In the genomic region with DNA sequence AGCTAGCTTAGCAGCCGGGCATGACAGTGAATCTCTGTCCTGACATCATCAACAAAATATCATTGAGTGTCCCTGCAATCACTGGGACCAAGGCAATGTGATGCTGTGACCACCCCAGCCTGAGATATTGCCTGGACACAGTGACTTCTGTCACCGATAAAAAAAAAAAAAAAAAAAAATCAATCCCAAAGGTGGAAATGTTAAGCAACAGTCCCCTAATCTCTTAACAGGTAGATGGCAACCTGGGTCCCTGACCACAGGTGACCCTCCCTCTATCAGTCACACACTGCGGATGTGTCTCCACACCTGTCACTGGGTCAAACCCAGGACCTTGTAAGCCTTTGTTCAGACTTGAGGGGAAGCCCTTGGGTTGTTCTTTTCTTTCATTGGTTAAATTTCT, we compare ENCODE assay signal across 29 mouse cellular contexts.
A peak's percentile ranks its signal among the peaks of the same experiment; 100 is the strongest.
DNase-seq lines count a peak whose midpoint lies in the region; ATAC-seq and TF ChIP-seq lines count a peak whose summit lies in the region.
"Had no signal": no experiment of that assay in that cellular context is flagged by ENCODE, and none has a peak within 500 bp of the region (broad histone marks: within the 10 kb centered on the region; RNA-seq: fewer than 3 reads in every experiment).

No protein-coding gene starts in this region.

- H3K36me3 ChIP-seq in heart, embryonic 10.5 days, result no peaks in the 10 kb centered on the region
- H3K36me3 ChIP-seq in heart, embryonic 15.5 days, result no peaks in the 10 kb centered on the region
- H3K36me3 ChIP-seq in ES-E14 (ENCODE audit: control insufficient read depth, insufficient read depth, low read length, poor library complexity, severe bottlenecking), result no peaks in the 10 kb centered on the region
- H3K36me3 ChIP-seq: embryonic facial prominence, embryonic 13.5 days; embryonic facial prominence, embryonic 15.5 days; forebrain, embryonic 10.5 days; forebrain, embryonic 12.5 days had no signal

- H3K4me2 ChIP-seq in heart, embryonic 15.5 days, result no peak overlapping the region
- H3K4me2 ChIP-seq: embryonic facial prominence, embryonic 13.5 days; embryonic facial prominence, embryonic 15.5 days; forebrain, embryonic 12.5 days had no signal

- intact Hi-C loops in heart, postnatal 36 days (cut with DNase I), result no loop called here

- H3K27ac ChIP-seq in heart, embryonic 10.5 days, result peak overlapping the region; percentile 74; the same call in 1 of the 2 replicates
- H3K27ac ChIP-seq in heart, embryonic 15.5 days, result peak overlapping the region; percentile 91; the same call in 1 of the 2 replicates
- H3K27ac ChIP-seq in ES-E14 (ENCODE audit: insufficient read depth, low read depth, low read length, poor library complexity, severe bottlenecking), result no peak overlapping the region
- H3K27ac ChIP-seq: embryonic facial prominence, embryonic 13.5 days; embryonic facial prominence, embryonic 15.5 days; forebrain, embryonic 10.5 days; forebrain, embryonic 12.5 days had no signal

- peak; percentile 82 for DNase-seq in heart, adult 11 months
- DNase-seq in heart, postnatal 36 days, result no peak
- no peak for DNase-seq in heart, embryonic 10.5 days (ENCODE audit: low spot score)
- no peak for DNase-seq in heart, postnatal 4 days
- DNase-seq in heart, adult 18-20 months, result no peak
- DNase-seq in ES-E14 (ENCODE audit: low read depth, low spot score), result no peak
- DNase-seq in kidney, adult 9 months, result no peak
- DNase-seq: adrenal gland, adult 8-10 months; adrenal gland, postnatal 14 days; B cell, adult 2 months; cerebellum, adult 11 months; cerebellum, adult 18-20 months; cerebellum, adult 8-10 months; cerebellum, adult 9-11 months; cerebellum, postnatal 14 days; cerebellum, postnatal 36 days; embryo, embryonic 11 days had no signal

- in situ Hi-C loops in ES-E14 (cut with MboI; ENCODE audit: low sequenced_read_pairs in 2 of 2, unreplicated experiment in 2 of 2), result no loop called here

- H3K4me1 ChIP-seq in heart, embryonic 10.5 days, result peaks cover 93% of the 10 kb centered on the region
- H3K4me1 ChIP-seq in heart, embryonic 15.5 days (replicated peaks), result peaks cover 93% of the 10 kb centered on the region
- H3K4me1 ChIP-seq in ES-E14 (ENCODE audit: control insufficient read depth in 2 of 2, insufficient read depth in 2 of 2, low read length in 2 of 2, poor library complexity in 1 of 2), result peaks cover 0 to 2% of the 10 kb centered on the region in 2 experiments; a peak in 1 of 4 replicates

- no peak for ATAC-seq in heart, embryonic 15.5 days (replicated peaks; ENCODE audit: insufficient number of reproducible peaks, insufficient read depth, low FRiP score, low read depth)
- ATAC-seq: activated CD4-positive, CD25-positive, alpha-beta regulatory T cell, adult 4 months; CD4-positive, CD25-positive, alpha-beta regulatory T cell, adult 4 months; forebrain, embryonic 14.5 days; forebrain, embryonic 16.5 days; Patski had no signal

- H3K27me3 ChIP-seq in heart, embryonic 10.5 days (ENCODE audit: insufficient read depth, poor library complexity, severe bottlenecking), result no peaks in the 10 kb centered on the region
- H3K27me3 ChIP-seq in heart, embryonic 15.5 days, result no peaks in the 10 kb centered on the region
- H3K27me3 ChIP-seq: CH12.LX; embryonic facial prominence, embryonic 13.5 days; embryonic facial prominence, embryonic 15.5 days; forebrain, embryonic 12.5 days; Patski had no signal

- no peak overlapping the region for H3K4me3 ChIP-seq in heart, embryonic 10.5 days
- no peak overlapping the region for H3K4me3 ChIP-seq in heart, embryonic 15.5 days
- no peak overlapping the region for H3K4me3 ChIP-seq in ES-E14 (ENCODE audit: insufficient read depth in 1 of 2, low read depth in 1 of 2, low read length in 2 of 2, poor library complexity in 1 of 2, severe bottlenecking in 1 of 2)
- H3K4me3 ChIP-seq: embryonic facial prominence, embryonic 13.5 days; embryonic facial prominence, embryonic 15.5 days; erythroblast, embryonic 14.5 days; forebrain, embryonic 10.5 days; forebrain, embryonic 12.5 days had no signal

- H3K9ac ChIP-seq in heart, embryonic 15.5 days, result no peak overlapping the region
- H3K9ac ChIP-seq in ES-E14 (ENCODE audit: insufficient read depth, low read depth, low read length, poor library complexity, severe bottlenecking), result no peak overlapping the region
- H3K9ac ChIP-seq: embryonic facial prominence, embryonic 13.5 days; embryonic facial prominence, embryonic 15.5 days; forebrain, embryonic 12.5 days had no signal

- no peaks in the 10 kb centered on the region for H3K9me3 ChIP-seq in heart, embryonic 10.5 days
- H3K9me3 ChIP-seq in heart, embryonic 15.5 days (replicated peaks), result no peaks in the 10 kb centered on the region
- H3K9me3 ChIP-seq in ES-E14 (ENCODE audit: control insufficient read depth, insufficient read depth, low read depth, low read length), result no peaks in the 10 kb centered on the region
- H3K9me3 ChIP-seq: embryonic facial prominence, embryonic 13.5 days; embryonic facial prominence, embryonic 15.5 days; forebrain, embryonic 10.5 days; forebrain, embryonic 12.5 days had no signal

- WGBS in heart, embryonic 10.5 days, result 66% methylated on average over 3 of the region's 3 CpGs
- 60% methylated on average over 3 of the region's 3 CpGs for WGBS in heart, embryonic 15.5 days

TF ChIP-seq in ES-E14, 5 proteins besides CTCF, POLR2A, EP300 and RAD21:
- TF ChIP-seq CHD2 (IDR thresholded peaks at IDR 0.05; ENCODE audit: low read depth, low read length), result no peak
- no peak for TF ChIP-seq MAFK (IDR thresholded peaks at IDR 0.05; ENCODE audit: insufficient read depth, low read depth, low read length)
- no peak for TF ChIP-seq ZC3H11A (IDR thresholded peaks at IDR 0.05; ENCODE audit: borderline replicate concordance, low read depth, low read length)
- no peak for TF ChIP-seq HCFC1 (IDR thresholded peaks at IDR 0.05; ENCODE audit: borderline replicate concordance, insufficient read depth, low read length)
- TF ChIP-seq ZNF384 (IDR thresholded peaks at IDR 0.05; ENCODE audit: low read depth, low read length), result peak; percentile 58; the same call in 1 of the 2 replicates
